Mouse (Mus musculus) adipose tissue, adult 10 weeks (tissue): ENCODE results near the gene Agk. TPM values are rescaled to one million over a fixed set of nuclear protein-coding genes. Genes with fewer than 3 reads are reported as not detected.

Experiments
- polyA plus RNA-seq: library from polyadenylated mRNA; stranded (reverse); fragments of 350-450 nt; fragmentation: Illumina TruSeq; extraction: RNeasy Lipid Tissue Mini Kit (QIAGEN cat#74804); gene quantifications from one replicate; pipeline ENCODE4 v1.2.3, GENCODE M21; 2014; ENCODE audit warnings: low read depth, low replicate concordance

Gene Agk
- 11.9 TPM for polyA plus RNA-seq

GRCm38 (mm10) chr6:40324897-40325841 lies at the start of gene Agk:
Gene Agk, plus strand, starts transcription at chr6:40325172.

GRCm38 (mm10) chr6:40436047-40436483 lies 111.1 kb downstream of the Agk start, which contains the start of gene E330009J07Rik:
Gene E330009J07Rik, minus strand, starts transcription at chr6:40436135.

DNA sequence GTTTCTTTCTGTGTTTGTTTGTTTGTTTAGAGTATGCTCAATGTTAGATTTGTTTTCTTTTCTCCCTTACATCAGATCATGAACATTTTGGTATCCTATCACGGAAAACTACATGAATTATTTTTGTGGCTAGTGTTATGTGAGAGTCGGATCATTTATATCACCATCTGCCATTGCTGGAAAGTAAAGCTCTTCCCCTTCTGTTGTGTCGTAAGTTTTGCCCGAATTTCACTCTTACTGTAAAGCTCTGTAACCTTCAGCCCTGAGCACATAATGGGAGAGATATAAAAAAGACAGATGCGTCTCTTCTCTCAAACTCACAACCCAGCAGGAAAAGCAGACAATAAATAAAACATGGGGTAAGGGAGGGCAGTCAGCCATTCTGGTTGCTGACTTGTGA lies 114.0 kb downstream of the Agk start, which contains the start of gene Wee2:
Gene Wee2 (plus strand): TSS at position 153 of the 400 bp plus-strand sequence.

Other genes with a start within 250 kb of the Agk start
- gene E330009J07Rik, start 111.0 kb downstream of the Agk start, polyA plus RNA-seq: 11.1 TPM
- 2.7 TPM for gene Wee2, start 113.9 kb downstream of the Agk start, polyA plus RNA-seq
- 61.6 TPM for gene Ssbp1, start 146.2 kb downstream of the Agk start, polyA plus RNA-seq
- not detected for gene Tas2r137, start 166.1 kb downstream of the Agk start, polyA plus RNA-seq
- gene Tas2r108, start 168.4 kb downstream of the Agk start, polyA plus RNA-seq: not detected
- 3.7 TPM for gene Prss37, start 194.3 kb downstream of the Agk start, polyA plus RNA-seq
- not detected for gene Olfr461, start 229.9 kb downstream of the Agk start, polyA plus RNA-seq
- not detected for gene Olfr460, start 244.3 kb downstream of the Agk start, polyA plus RNA-seq